Mouse (Mus musculus) limb, embryonic 12.5 days (tissue): Measurements from ENCODE around the gene Arhgef9. TPM values are rescaled to one million over a fixed set of nuclear protein-coding genes. Genes with fewer than 3 reads are reported as not detected.

Experiments
- ATAC-seq: fragments of 200-750 bp; cut with Nextera tagmentation; 2 replicates; pipeline ENCODE4 v1.8.0; 2017; ENCODE audit warnings: low read depth, moderate TSS enrichment; ENCODE audit not compliant: insufficient number of reproducible peaks, insufficient read depth, low FRiP score, low TSS enrichment
- H3K27ac ChIP-seq: fragments of 300-500 bp; sonication (generic); 2 replicates; pipeline ENCODE4 v1.5.1; 2016; ENCODE audit warnings: mild to moderate bottlenecking, moderate library complexity
- H3K27me3 ChIP-seq: fragments of 300-500 bp; sonication (generic); 2 replicates; pipeline ENCODE4 v1.6.1; 2016; ENCODE audit warnings: mild to moderate bottlenecking, moderate library complexity
- H3K36me3 ChIP-seq: fragments of 300-500 bp; sonication (generic); 2 replicates; pipeline ENCODE4 v1.6.1; 2016; ENCODE audit warnings: mild to moderate bottlenecking, moderate library complexity
- H3K4me1 ChIP-seq: fragments of 300-500 bp; sonication (generic); replicated peaks from 2 replicates; pipeline ENCODE4 v1.6.1; 2016
- H3K4me2 ChIP-seq: fragments of 300-500 bp; sonication (generic); 2 replicates; pipeline ENCODE4 v1.6.1; 2016; ENCODE audit warnings: mild to moderate bottlenecking, moderate library complexity
- H3K4me3 ChIP-seq: fragments of 300-500 bp; sonication (generic); replicated peaks from 2 replicates; pipeline ENCODE4 v1.5.1; 2016; ENCODE audit warnings: mild to moderate bottlenecking
- H3K9ac ChIP-seq: fragments of 300-500 bp; sonication (generic); replicated peaks from 2 replicates; pipeline ENCODE4 v1.6.1; 2016; ENCODE audit warnings: mild to moderate bottlenecking, moderate library complexity
- H3K9me3 ChIP-seq: fragments of 300-500 bp; sonication (generic); 2 replicates; pipeline ENCODE4 v1.6.1; 2016; ENCODE audit warnings: mild to moderate bottlenecking, moderate library complexity
- WGBS: fragments of 180-500 bp; shearing (Covaris S2); methylation state at CpG from one replicate; pipeline ENCODE4 v1.1.7; 2016; 5-methylcytosine and 5-hydroxymethylcytosine counted together
- polyA plus RNA-seq: library from polyadenylated mRNA; unstranded; fragments of >200 nt; fragmentation: Nextera tagmentation; extraction: Ambion mirVana; gene quantifications from 2 replicates; pipeline ENCODE4 v1.2.1, GENCODE M21; 2016

Gene Arhgef9
- polyA plus RNA-seq, 1 experiment from 2014 or later, result 17.1 TPM

DNA sequence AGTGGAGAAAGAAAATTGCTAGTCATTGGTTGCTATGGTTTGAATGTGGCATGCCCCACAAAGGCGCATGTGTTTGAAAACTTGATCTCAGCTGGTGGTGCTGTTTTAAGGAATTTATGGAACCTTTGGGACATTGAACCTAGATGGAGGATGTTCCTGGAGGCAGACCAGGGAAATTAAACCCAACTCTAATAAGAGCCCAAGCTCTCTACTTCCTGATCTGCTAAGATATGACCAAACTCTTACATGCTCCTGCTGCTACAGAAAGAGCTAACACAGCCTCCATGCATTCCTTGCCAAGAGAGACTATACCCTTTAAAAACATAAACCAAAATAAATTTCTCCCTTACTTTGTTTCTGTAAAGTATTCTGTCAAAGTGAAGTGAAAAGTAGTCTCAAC is 63.7 kb downstream of the Arhgef9 start:
- no peak for ATAC-seq
- Histone ChIP-seq H3K9ac (no peak overlapping the region), H3K9me3 (no peaks in the 10 kb centered on the region), H3K4me3 (no peak overlapping the region), H3K4me2 (no peak overlapping the region), H3K36me3 (no peaks in the 10 kb centered on the region), H3K4me1 (no peaks in the 10 kb centered on the region), H3K27me3 (peaks cover 7% of the 10 kb centered on the region), H3K27ac (no peak overlapping the region)
- 90% methylated on average over 1 of the region's 1 CpGs for WGBS

DNA sequence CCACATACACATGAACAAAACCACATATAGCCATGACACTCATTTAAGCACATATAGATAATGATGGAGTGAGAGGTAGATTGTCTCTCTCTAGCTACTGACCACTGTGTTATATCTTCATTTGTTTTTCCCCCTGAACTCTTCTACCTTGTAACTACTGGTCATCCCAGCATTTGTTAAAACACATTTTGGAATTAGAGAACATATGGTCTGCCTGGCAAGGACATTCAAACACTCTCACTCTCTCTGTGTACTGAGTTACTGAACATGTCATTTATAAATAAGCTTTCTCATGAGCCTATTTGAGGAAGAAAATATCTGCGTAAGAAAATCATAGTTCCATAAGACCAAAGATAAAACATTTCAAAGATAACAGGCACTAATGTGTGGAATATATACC is 64.9 kb downstream of the Arhgef9 start:
- ATAC-seq, result no peak
- Histone ChIP-seq H3K9ac (no peak overlapping the region), H3K27me3 (peaks cover 4% of the 10 kb centered on the region), H3K9me3 (no peaks in the 10 kb centered on the region), H3K4me3 (no peak overlapping the region), H3K4me2 (no peak overlapping the region), H3K4me1 (no peaks in the 10 kb centered on the region), H3K27ac (no peak overlapping the region), H3K36me3 (no peaks in the 10 kb centered on the region)
- WGBS, result 91% methylated on average over 1 of the region's 1 CpGs

DNA sequence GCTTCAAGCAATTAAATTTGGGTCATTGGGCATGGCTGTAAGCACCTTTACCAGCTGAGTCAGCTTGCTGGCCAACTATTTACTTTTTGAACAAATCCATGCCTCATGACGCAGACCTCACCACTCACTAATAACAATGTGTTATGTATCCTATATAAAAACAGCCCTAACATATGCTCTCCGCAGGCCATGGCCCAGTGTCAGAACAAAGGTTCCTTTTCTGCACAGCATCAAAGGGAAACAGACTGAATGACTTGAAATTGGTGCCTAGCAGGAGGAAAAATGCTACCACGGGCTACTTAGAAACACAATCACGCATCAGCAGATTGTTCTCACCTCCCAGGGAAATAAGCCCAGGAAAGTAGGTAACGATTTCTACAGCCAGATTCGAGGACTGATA is 73.2 kb downstream of the Arhgef9 start:
- WGBS, result 67% methylated on average over 6 of the region's 6 CpGs
- ATAC-seq, result no peak
- Histone ChIP-seq H3K9ac (no peak overlapping the region), H3K4me1 (no peaks in the 10 kb centered on the region), H3K27ac (no peak overlapping the region), H3K4me2 (no peak overlapping the region), H3K9me3 (no peaks in the 10 kb centered on the region), H3K36me3 (no peaks in the 10 kb centered on the region), H3K4me3 (no peak overlapping the region), H3K27me3 (no peaks in the 10 kb centered on the region)

DNA sequence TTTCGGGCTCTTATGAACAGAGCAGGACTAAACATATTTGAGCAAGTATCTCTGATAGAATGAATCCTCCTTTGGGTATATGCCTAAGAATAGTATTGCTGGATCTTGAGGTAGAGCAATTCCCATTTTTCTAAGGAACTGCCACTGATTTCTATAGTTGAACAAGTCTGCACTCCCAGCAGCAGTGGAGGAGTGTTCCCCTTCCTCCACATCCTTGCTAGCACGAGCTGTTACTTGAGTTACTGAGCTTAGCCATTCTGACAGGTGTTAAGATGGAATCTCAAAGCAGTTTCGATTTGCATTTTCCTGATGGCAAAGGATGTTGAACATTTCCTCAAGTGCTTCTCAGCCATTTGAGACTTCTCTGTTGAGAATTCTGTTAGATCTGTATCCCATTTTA is 92.3 kb downstream of the Arhgef9 start:
- H3K9ac ChIP-seq, result no peak overlapping the region
- WGBS, result 82% methylated on average over 3 of the region's 3 CpGs
- H3K27me3 ChIP-seq, result peaks cover 2% of the 10 kb centered on the region; the same call in 1 of the 2 replicates
- no peaks in the 10 kb centered on the region for H3K36me3 ChIP-seq
- no peaks in the 10 kb centered on the region for H3K4me1 ChIP-seq
- no peaks in the 10 kb centered on the region for H3K9me3 ChIP-seq
- ATAC-seq, result no peak
- no peak overlapping the region for H3K4me3 ChIP-seq
- no peak overlapping the region for H3K27ac ChIP-seq
- H3K4me2 ChIP-seq, result no peak overlapping the region

DNA sequence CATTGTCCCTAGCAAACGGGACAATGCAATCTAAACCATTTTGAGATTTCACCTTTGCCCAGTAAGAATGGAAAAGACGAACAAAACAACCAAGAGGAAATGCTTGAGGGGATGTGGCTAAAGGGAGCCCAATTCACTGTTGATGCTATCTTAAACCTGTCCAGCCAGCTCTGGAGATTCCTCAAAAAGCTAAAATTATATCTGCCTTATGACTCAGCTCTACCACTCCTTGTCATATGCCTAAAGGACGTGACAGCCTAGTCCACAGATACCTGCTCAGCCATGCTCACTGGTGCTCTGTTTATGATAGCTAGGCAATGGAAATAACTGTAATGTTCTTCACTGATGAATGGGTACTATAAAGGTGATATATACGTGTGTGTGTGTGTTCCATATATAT is 109.0 kb downstream of the Arhgef9 start:
- ATAC-seq, result no peak
- H3K4me3 ChIP-seq, result no peak overlapping the region
- WGBS, result 80% methylated on average over 4 of the region's 4 CpGs

GRCm38 (mm10) chrX:95077013-95077699 is 119.5 kb downstream of the Arhgef9 start:
- Histone ChIP-seq H3K4me2 (no peak overlapping the region), H3K4me1 (no peaks in the 10 kb centered on the region), H3K9me3 (no peaks in the 10 kb centered on the region), H3K4me3 (no peak overlapping the region), H3K27ac (no peak overlapping the region), H3K27me3 (peaks cover 5% of the 10 kb centered on the region), H3K9ac (no peak overlapping the region), H3K36me3 (no peaks in the 10 kb centered on the region)
- 79% methylated on average over 9 of the region's 9 CpGs for WGBS
- ATAC-seq, result no peak

More for the DNA sequence above, 109.0 kb downstream of the Arhgef9 start:
- Histone ChIP-seq H3K9me3 (no peaks in the 10 kb centered on the region), H3K9ac (no peak overlapping the region), H3K4me1 (no peaks in the 10 kb centered on the region), H3K36me3 (no peaks in the 10 kb centered on the region), H3K27me3 (no peaks in the 10 kb centered on the region; the same call in 1 of the 2 replicates), H3K4me2 (no peak overlapping the region), H3K27ac (no peak overlapping the region)

DNA sequence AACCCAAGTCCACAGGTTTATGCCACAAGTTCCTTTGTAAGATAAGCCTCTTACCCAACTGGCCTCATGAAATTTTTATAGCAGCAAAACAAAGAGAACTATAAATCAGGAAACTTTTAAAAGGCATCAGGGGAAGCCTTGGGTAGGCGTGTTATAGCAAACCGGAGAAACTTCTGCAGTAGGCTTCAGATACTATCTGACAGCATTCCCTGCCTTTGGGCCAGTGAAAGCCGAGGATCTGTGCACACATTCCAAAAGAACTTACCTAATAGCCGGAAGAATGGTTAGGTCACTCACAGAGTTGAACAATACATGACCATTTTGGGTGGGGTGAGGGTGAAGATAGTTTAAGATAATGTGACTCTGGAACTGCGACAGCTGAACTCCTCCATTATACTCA is 168.7 kb downstream of the Arhgef9 start:
- Histone ChIP-seq H3K9me3 (no peaks in the 10 kb centered on the region), H3K9ac (no peak overlapping the region), H3K27ac (no peak overlapping the region), H3K4me3 (no peak overlapping the region), H3K4me2 (no peak overlapping the region), H3K27me3 (peaks cover 14% of the 10 kb centered on the region), H3K36me3 (no peaks in the 10 kb centered on the region), H3K4me1 (no peaks in the 10 kb centered on the region)
- ATAC-seq, result no peak
- 59% methylated on average over 5 of the region's 5 CpGs for WGBS

GRCm38 (mm10) chrX:95026361-95026892 is 170.2 kb downstream of the Arhgef9 start, which contains the start of gene Spin4:
TSS of gene Spin4 (minus strand) at chrX:95026682.
- 13% methylated on average over 30 of the region's 30 CpGs for WGBS
- H3K36me3 ChIP-seq, result no peaks in the 10 kb centered on the region
- H3K4me3 ChIP-seq, result peak within 1 kb of the TSS; percentile 52
- H3K27ac ChIP-seq, result peak within 1 kb of the TSS; percentile 94
- H3K4me2 ChIP-seq, result peak within 1 kb of the TSS; percentile 57
- peak within 1 kb of the TSS; percentile 59 for H3K9ac ChIP-seq
- H3K4me1 ChIP-seq, result no peaks in the 10 kb centered on the region
- H3K27me3 ChIP-seq, result peaks cover 14% of the 10 kb centered on the region
- no peaks in the 10 kb centered on the region for H3K9me3 ChIP-seq
- ATAC-seq, result peak; percentile 93

GRCm38 (mm10) chrX:95025779-95026360 is 170.8 kb downstream of the Arhgef9 start:
- H3K27ac ChIP-seq, result peak overlapping the region; percentile 94
- 19% methylated on average over 23 of the region's 23 CpGs for WGBS
- H3K27me3 ChIP-seq, result peaks cover 14% of the 10 kb centered on the region
- H3K4me3 ChIP-seq, result peak overlapping the region; percentile 52
- H3K9me3 ChIP-seq, result no peaks in the 10 kb centered on the region
- H3K4me1 ChIP-seq, result no peaks in the 10 kb centered on the region
- ATAC-seq, result no peak
- H3K4me2 ChIP-seq, result peak overlapping the region; percentile 57
- peak overlapping the region; percentile 59 for H3K9ac ChIP-seq
- H3K36me3 ChIP-seq, result no peaks in the 10 kb centered on the region

DNA sequence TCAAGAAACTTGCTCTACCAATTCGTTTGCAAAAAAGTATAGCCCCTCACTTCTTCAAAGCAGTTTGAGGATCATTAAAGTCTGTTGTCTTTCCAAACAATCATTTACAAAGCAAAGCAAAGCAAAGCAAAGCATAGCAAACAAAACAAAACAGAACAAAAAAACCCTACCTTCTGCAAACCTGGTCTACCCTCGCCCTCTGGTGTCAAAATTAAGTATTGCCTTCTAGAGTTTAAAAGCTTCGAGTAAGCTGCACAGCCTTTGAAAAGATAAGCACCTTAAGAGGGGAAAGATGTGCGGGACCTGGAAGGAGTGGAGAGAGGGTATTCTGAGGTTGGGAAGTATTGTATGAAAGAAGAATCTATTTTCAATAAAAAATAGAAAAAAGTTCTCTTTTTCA is 184.6 kb downstream of the Arhgef9 start:
- WGBS, result 22% methylated on average over 4 of the region's 4 CpGs
- Histone ChIP-seq H3K27ac (no peak overlapping the region), H3K27me3 (peaks cover 3% of the 10 kb centered on the region; the same call in 1 of the 2 replicates), H3K4me2 (no peak overlapping the region), H3K9me3 (no peaks in the 10 kb centered on the region), H3K4me3 (no peak overlapping the region), H3K9ac (no peak overlapping the region), H3K36me3 (no peaks in the 10 kb centered on the region), H3K4me1 (no peaks in the 10 kb centered on the region)
- ATAC-seq, result no peak
